Mouse (Mus musculus) thymus, postnatal 4 days (tissue): ENCODE data around the gene Hist1h1t.

ENCODE experiments used
- DNase-seq: peaks from one replicate; pipeline ENCODE4 v3.0.0; 2021

Hist1h1t gene

DNA sequence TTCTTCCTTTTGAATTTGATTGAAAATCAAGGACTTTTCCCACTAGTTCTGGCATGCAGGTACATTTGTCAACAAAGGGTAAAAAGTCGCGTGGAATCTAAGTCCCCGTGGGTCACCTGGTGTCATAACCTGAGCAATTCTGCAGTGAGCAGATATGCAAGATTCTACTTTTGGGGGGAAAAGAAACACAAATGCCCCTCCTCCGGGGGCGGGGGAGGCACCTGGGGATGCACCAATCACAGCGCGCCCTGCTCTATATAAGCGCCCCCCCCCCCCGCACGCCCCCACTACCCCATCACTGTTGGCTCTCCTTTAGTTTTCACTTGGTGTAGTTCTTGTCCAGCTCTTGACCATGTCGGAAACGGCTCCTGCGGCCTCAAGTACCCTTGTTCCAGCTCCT, at the start of gene Hist1h1t:
Gene Hist1h1t, plus strand, starts transcription at position 301 of the 400 bp plus-strand sequence.
- peak; percentile 42 for DNase-seq

- DNase-seq, result no peak
Observed at GRCm38 (mm10) chr13:23659636-23660366, 35.8 kb upstream of the Hist1h1t start.

DNA sequence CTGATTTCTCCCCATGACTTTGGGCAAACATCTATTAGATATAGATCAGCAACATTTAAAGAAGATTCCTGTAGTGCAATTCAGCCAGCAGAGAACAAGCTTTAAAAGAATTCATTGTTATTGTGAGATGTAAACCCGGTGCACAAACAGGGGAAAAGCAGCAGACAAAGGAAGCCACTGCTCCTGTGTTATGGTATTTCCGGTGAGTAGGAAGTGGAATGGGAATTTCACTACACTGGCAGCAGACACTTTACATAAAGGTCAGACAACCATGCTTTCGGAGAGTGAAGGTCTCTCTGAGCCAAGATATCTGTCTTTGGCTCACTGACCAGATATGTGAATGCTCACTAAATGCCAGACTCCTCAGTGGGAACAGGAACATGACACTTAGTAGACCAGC, 33.1 kb upstream of the Hist1h1t start:
- no peak for DNase-seq

- DNase-seq, result no peak
Observed at GRCm38 (mm10) chr13:23681990-23682582, 13.5 kb upstream of the Hist1h1t start.

DNA sequence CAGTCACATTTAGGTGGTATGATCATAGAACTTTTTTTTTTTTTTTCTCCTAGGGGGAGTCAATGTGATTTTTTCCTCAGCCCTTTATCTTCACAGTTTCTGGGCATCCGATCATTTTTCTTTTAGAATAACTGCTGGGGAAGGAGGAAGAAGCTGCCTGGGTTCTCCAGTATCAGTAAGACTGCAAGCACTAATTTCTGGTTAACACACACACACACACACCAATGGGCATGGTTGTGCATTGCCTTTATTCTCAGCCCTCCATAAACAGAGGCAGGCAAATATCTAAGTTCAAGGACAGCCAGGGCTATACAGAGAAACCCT, 13.0 kb upstream of the Hist1h1t start:
- no peak for DNase-seq

GRCm38 (mm10) chr13:23682947-23683754, 12.5 kb upstream of the Hist1h1t start:
- peak; percentile 14 for DNase-seq

DNA sequence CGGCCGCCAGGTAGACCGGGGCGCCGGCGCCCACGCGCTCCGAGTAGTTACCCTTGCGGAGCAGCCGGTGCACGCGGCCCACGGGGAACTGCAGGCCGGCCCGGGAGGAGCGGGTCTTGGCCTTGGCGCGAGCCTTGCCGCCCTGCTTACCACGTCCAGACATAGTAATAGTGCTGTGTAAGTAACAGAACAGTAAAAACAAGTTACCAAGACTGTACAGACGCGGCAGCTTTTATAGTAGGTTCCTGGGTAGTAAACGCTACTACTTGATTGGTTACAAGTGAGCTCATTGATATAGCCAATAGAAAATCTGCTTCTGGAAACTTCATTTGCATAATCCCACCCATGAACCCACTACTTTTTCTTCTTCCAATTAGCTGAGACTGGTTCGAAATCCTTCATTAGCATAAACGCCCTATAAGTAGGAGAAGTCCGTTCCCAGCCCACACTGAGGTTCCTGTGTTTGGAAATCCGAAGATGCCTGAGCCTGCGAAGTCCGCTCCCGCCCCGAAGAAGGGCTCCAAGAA, 11.8 kb upstream of the Hist1h1t start, which contains the start of the genes Hist1h2ac and Hist1h2bc:
Gene Hist1h2ac, minus strand, starts transcription at position 194 of the 527 bp plus-strand sequence.
Gene Hist1h2bc, plus strand, starts transcription at position 445 of the 527 bp plus-strand sequence.
- peak; percentile 74 for DNase-seq

- peak; percentile 49 for DNase-seq
Observed at GRCm38 (mm10) chr13:23684295-23684945, 11.2 kb upstream of the Hist1h1t start.

DNA sequence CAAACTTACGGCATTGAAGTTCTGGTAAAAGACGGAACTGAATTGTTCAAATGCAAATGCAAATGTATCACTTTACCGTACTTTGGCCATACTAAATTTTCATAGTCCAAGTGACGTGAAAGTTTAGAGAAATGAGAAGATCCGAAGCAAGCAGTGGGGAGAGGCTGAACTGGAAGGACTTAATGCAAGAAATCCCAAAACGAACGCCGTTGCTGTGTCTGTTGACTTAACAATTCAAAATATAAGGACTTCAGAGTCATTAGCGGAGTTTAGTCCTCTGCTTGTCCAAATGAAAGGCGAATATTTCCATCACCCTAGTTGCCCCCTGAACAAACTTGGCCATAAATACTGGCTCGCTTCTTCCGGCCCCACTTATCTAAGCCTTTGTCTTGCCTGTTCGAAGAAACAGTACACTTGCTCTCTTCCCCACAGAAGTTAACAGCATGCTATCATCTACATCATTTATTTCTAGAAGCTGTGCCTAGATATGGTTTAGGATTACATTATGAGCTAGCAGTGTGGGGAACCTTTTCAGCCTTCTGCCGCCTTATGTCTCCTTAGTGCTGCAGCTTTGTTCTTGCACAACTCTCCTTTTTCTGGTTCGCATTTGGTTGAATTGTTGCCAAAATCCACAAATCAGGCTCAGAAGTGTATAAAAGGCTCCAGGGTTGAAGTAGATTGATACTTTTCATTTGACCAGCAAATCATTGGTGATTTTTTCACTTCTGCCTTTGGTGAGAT, 10.3 kb upstream of the Hist1h1t start:
- DNase-seq, result peak; percentile 25

- DNase-seq, result no peak
Observed at GRCm38 (mm10) chr13:23685966-23686365, 9.6 kb upstream of the Hist1h1t start.

GRCm38 (mm10) chr13:23687181-23687580, 8.4 kb upstream of the Hist1h1t start:
- no peak for DNase-seq

DNA sequence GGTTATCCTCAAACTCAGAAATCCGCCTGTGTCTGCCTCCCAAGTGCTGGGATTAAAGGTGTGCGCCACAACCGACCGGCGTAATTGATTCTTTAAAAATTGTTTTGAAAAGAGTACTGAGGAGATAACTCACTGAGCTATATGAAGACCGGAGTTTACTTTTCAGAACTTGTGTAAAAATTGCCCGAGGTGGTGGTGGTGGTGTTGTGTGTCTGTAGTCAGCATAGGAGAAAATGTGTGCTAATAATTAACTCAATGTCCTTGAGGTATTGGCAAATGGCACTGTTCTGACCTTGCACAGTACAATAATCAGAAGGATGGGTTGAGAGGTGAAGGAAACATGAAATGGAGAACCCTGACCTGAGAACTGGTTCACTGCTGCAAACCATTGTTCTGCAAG, 7.7 kb upstream of the Hist1h1t start:
- no peak for DNase-seq

DNA sequence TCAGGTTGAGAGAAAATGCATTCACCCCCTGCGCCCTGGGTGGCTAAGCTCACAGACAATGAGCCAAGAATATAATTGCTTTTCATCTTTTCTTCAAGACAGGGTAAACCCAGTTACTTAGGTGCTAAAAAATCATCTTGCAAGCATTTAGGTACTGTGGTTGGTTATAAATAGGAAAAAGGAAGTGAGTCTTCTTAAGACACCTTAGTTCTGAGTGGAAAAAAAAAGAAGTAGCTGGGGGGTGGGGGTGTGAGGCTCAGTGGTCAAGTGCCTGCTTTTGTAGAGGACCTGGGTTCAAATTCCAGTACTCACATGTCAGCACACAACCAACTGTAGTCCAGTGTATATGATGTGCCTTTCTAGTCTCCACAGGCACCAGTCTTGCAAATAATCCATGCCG, 6.7 kb upstream of the Hist1h1t start:
- DNase-seq, result no peak

DNA sequence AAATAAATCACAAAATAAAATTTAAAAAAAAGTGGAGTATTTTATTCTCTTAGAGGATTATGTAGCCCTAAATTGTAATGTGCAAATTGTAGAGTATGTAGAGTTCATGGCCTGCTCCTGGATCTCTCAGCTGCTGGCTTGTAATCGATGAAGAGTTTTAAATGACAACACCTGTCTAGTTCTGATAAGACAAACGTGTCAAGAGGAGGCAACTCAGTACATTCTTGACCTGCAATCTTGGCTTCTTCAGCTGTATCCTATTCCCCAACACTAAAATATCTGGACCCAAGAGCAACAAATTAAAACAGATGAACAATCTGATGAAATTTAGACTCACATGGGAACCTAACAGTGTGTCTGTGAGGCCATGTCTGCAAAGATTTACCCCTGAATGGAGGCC, 6.2 kb upstream of the Hist1h1t start:
- no peak for DNase-seq

GRCm38 (mm10) chr13:23693856-23694440, 1.7 kb upstream of the Hist1h1t start:
- no peak for DNase-seq

DNA sequence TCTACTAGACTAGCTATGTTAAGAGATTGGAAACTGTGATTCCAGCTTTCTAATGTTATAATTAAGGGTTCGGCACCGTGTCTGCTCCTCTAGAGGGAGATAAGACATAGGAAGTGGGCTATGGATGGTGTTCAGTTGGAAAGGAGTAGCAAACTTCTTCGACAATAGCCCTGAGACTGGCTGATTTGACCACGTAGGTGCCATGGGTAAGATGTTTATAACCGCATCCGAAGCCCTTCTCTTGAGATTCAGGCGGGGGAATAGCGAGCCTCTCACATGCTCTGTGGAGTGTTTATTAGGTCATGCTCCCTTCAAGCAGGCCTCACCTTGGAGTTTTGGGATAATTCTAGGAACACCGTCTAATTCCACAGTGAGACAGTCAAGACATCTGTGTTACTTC, 658 bp upstream of the Hist1h1t start:
- DNase-seq, result no peak

DNA sequence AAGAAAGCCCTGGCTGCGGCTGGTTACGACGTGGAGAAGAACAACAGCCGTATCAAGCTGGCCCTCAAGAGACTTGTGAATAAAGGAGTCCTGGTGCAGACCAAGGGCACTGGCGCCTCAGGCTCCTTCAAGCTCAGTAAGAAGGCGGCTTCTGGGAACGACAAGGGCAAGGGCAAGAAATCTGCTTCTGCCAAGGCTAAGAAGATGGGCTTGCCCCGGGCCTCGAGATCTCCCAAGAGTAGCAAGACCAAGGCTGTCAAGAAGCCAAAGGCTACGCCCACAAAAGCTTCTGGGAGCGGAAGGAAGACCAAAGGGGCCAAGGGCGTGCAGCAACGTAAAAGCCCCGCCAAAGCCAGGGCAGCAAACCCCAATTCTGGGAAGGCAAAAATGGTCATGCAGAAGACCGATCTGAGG, 454 bp downstream of the Hist1h1t start:
- peak; percentile 37 for DNase-seq

- peak; percentile 82 for DNase-seq
Observed at GRCm38 (mm10) chr13:23697491-23698299, 2.1 kb downstream of the Hist1h1t start.

- DNase-seq, result peak; percentile 98
Observed at GRCm38 (mm10) chr13:23698300-23698693, 2.7 kb downstream of the Hist1h1t start, which contains the start of gene Hist1h4c. TSS of gene Hist1h4c (minus strand) at chr13:23698454.

- DNase-seq, result no peak
Observed at GRCm38 (mm10) chr13:23698996-23699395, 3.4 kb downstream of the Hist1h1t start.

- DNase-seq, result no peak
Observed at GRCm38 (mm10) chr13:23699767-23700166, 4.2 kb downstream of the Hist1h1t start.
